ENCODE assay signal across 9 mouse cellular contexts in the genomic region with DNA sequence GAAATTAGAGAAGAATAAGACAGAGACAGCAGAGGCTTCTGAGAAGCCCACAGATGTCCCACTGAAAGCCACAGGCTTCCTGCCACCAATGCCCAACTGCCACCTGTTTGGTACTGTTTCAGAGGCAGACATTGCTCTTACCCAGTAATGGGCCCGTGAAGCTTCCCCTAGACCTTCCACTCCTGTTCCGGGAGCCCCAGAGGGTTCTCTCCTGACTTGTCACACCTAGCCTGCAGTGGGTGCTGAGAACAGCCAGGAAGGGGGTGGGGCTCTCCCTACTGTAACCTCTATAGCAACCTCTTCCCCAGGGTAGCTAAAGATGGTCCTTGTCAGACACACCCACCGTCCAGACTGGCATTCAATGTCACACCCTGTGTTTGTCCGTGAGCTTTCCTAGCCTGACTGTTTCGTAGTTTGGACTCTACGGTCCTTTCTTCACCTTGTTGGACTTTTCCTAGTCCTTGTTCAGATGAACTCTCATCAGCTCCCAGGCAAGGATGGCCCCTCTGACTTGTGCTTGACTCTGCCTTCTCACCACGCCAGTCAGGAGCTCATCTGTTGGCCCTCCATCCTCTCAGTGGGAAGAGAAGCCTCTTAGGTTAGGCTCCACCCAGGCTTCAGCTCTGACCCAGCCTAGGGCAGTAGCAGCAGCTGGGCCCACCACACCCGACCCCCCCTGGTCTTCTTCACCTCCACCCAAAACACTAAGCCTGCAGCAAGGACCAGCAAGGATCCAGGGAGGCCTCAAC. TPM values are rescaled to one million over a fixed set of nuclear protein-coding genes. Genes with fewer than 3 reads are reported as not detected.
DNase-seq lines count a peak whose midpoint lies in the region; ATAC-seq and TF ChIP-seq lines count a peak whose summit lies in the region.
"Had no signal": no experiment of that assay in that cellular context is flagged by ENCODE, and none has a peak within 500 bp of the region (broad histone marks: within the 10 kb centered on the region; RNA-seq: fewer than 3 reads in every experiment).

No protein-coding gene starts in this region.

- no peak for DNase-seq in heart, adult 9 months (ENCODE audit: low spot score in 2 of 2)
- DNase-seq in adrenal gland, adult 8-10 months, result no peak
- no peak for DNase-seq in gastrocnemius, adult 8-10 months (ENCODE audit: low spot score in 2 of 2)
- no peak for DNase-seq in left cerebral cortex, adult 11 months (ENCODE audit: low spot score)
- DNase-seq: kidney, adult 9 months had no signal

- no peaks in the 10 kb centered on the region for H3K27me3 ChIP-seq in heart, embryonic 11.5 days (ENCODE audit: control insufficient read depth, insufficient read depth, low read length)
- no peaks in the 10 kb centered on the region for H3K27me3 ChIP-seq in hindbrain, embryonic 16.5 days (replicated peaks; ENCODE audit: control insufficient read depth, insufficient read depth, low read length)
- 0 out of 2 replicates have a peak, but pooled peaks cover 6% of the 10 kb centered on the region for H3K27me3 ChIP-seq in midbrain, embryonic 15.5 days (replicated peaks)

- peak overlapping the region; percentile 73 for H3K4me2 ChIP-seq in heart, embryonic 11.5 days
- H3K4me2 ChIP-seq in hindbrain, embryonic 16.5 days (ENCODE audit: low read length), result peak overlapping the region; percentile 85
- peak overlapping the region; percentile 81 for H3K4me2 ChIP-seq in midbrain, embryonic 15.5 days

- 52% methylated on average over 8 of the region's 8 CpGs for WGBS in heart, embryonic 11.5 days (ENCODE audit: insufficient replicate concordance)
- 81% methylated on average over 8 of the region's 8 CpGs for WGBS in hindbrain, embryonic 16.5 days
- 80% methylated on average over 8 of the region's 8 CpGs for WGBS in midbrain, embryonic 15.5 days

- H3K9me3 ChIP-seq in heart, embryonic 11.5 days (replicated peaks; ENCODE audit: control insufficient read depth, low read length), result no peaks in the 10 kb centered on the region
- H3K9me3 ChIP-seq in hindbrain, embryonic 16.5 days (ENCODE audit: control insufficient read depth, low read length), result no peaks in the 10 kb centered on the region
- H3K9me3 ChIP-seq in midbrain, embryonic 15.5 days, result no peaks in the 10 kb centered on the region

- ATAC-seq in heart, embryonic 11.5 days (replicated peaks; ENCODE audit: insufficient number of reproducible peaks, low FRiP score, low TSS enrichment), result no peak; the same call in 1 of the 2 replicates
- ATAC-seq in hindbrain, embryonic 16.5 days, result no peak
- no peak for ATAC-seq in midbrain, embryonic 15.5 days (replicated peaks)

- no peaks in the 10 kb centered on the region for H3K36me3 ChIP-seq in heart, embryonic 11.5 days (ENCODE audit: control insufficient read depth, insufficient read depth, low read length)
- H3K36me3 ChIP-seq in hindbrain, embryonic 16.5 days (ENCODE audit: control insufficient read depth, insufficient read depth, low read length), result no peaks in the 10 kb centered on the region
- no peaks in the 10 kb centered on the region for H3K36me3 ChIP-seq in midbrain, embryonic 15.5 days (replicated peaks)

- TF ChIP-seq POLR2A in cortical plate, adult 2 months (IDR thresholded peaks at IDR 0.05; ENCODE audit: extremely low read depth, insufficient read depth, low read length), result no peak

- peak overlapping the region; percentile 58 for H3K9ac ChIP-seq in heart, embryonic 11.5 days (ENCODE audit: low read depth, low read length)
- H3K9ac ChIP-seq in hindbrain, embryonic 16.5 days (ENCODE audit: low read depth, low read length), result no peak overlapping the region
- H3K9ac ChIP-seq in midbrain, embryonic 15.5 days, result no peak overlapping the region

- H3K4me1 ChIP-seq in heart, embryonic 11.5 days (ENCODE audit: control insufficient read depth, insufficient read depth, low read length), result peaks cover 12% of the 10 kb centered on the region
- H3K4me1 ChIP-seq in cortical plate, adult 2 months (ENCODE audit: control insufficient read depth, insufficient read depth, low read length), result no peaks in the 10 kb centered on the region
- peaks cover 19% of the 10 kb centered on the region for H3K4me1 ChIP-seq in hindbrain, embryonic 16.5 days (ENCODE audit: control insufficient read depth, insufficient read depth, low read depth, low read length)
- H3K4me1 ChIP-seq in midbrain, embryonic 15.5 days, result peaks cover 27% of the 10 kb centered on the region

- peak overlapping the region; percentile 75 for H3K4me3 ChIP-seq in heart, embryonic 11.5 days (ENCODE audit: low read depth, low read length)
- peak overlapping the region; percentile 93; the same call in 1 of the 2 replicates for H3K4me3 ChIP-seq in cortical plate, adult 2 months (ENCODE audit: insufficient read depth, low read length)
- peak overlapping the region; percentile 91 for H3K4me3 ChIP-seq in hindbrain, embryonic 16.5 days (ENCODE audit: low read length)
- H3K4me3 ChIP-seq in midbrain, embryonic 15.5 days, result no peak overlapping the region

- peak overlapping the region; percentile 80 for H3K27ac ChIP-seq in heart, embryonic 11.5 days (ENCODE audit: low read depth, low read length)
- H3K27ac ChIP-seq in cortical plate, adult 2 months (ENCODE audit: insufficient read depth, low read length), result no peak overlapping the region
- no peak overlapping the region for H3K27ac ChIP-seq in hindbrain, embryonic 16.5 days (ENCODE audit: low read depth, low read length)
- no peak overlapping the region for H3K27ac ChIP-seq in midbrain, embryonic 15.5 days

- no peak for TF ChIP-seq CTCF in cortical plate, adult 2 months (IDR thresholded peaks at IDR 0.05; ENCODE audit: extremely low read depth, insufficient read depth, low read length)

RNA-seq across cellular contexts. Expression of a gene that starts 1.6 kb away (rescaled TPM):
- polyA plus RNA-seq in heart, embryonic 11.5 days (2014; fragmentation: Nextera tagmentation; extraction: Ambion mirVana), result 5.8 and 6.4 TPM in 2 replicates
- polyA plus RNA-seq in cortical plate, adult 2 months (2012; rRNA removed), result 36.1 and 36.5 TPM in 2 replicates
- 27.3 and 31.4 TPM in 2 replicates for polyA plus RNA-seq in hindbrain, embryonic 16.5 days (2015; fragmentation: Nextera tagmentation; extraction: Ambion mirVana)
- 18.5 and 19.0 TPM in 2 replicates for polyA plus RNA-seq in midbrain, embryonic 15.5 days (2015; fragmentation: Nextera tagmentation; extraction: Ambion mirVana)
- 10 to 100 TPM in 2 of 4 experiments, 1 to 10 TPM in 2; 6.8 to 11.1 (median 9.8) TPM for total RNA-seq in adrenal gland, adult 8-10 months (2022)
- 1 to 10 TPM in 2 of 4 experiments, under 1 TPM in 2; 0.73 to 1.6 (median 1.0) TPM for total RNA-seq in gastrocnemius, adult 8-10 months (2022)

RNA-seq across cellular contexts. Expression of a gene that starts 22.8 kb away (rescaled TPM):
- polyA plus RNA-seq in heart, embryonic 11.5 days (2014; fragmentation: Nextera tagmentation; extraction: Ambion mirVana), result 0.21 TPM in 1 of 2 replicates, not detected in the other
- polyA plus RNA-seq in cortical plate, adult 2 months (2012; rRNA removed), result 0.40 and 0.61 TPM in 2 replicates
- polyA plus RNA-seq in hindbrain, embryonic 16.5 days (2015; fragmentation: Nextera tagmentation; extraction: Ambion mirVana), result 0.55 and 0.78 TPM in 2 replicates
- 0.15 and 0.41 TPM in 2 replicates for polyA plus RNA-seq in midbrain, embryonic 15.5 days (2015; fragmentation: Nextera tagmentation; extraction: Ambion mirVana)
- total RNA-seq in adrenal gland, adult 8-10 months (2022), result 10 to 100 TPM in 1 of 4 experiments, 1 to 10 TPM in 1, under 1 TPM in 1, not detected in 1; 0.37 to 12.5 (median 6.0) TPM
- total RNA-seq in gastrocnemius, adult 8-10 months (2022), result not detected

RNA-seq across cellular contexts. Expression of a gene that starts 31.2 kb away (rescaled TPM):
- polyA plus RNA-seq in heart, embryonic 11.5 days (2014; fragmentation: Nextera tagmentation; extraction: Ambion mirVana), result 0.37 and 0.47 TPM in 2 replicates
- polyA plus RNA-seq in cortical plate, adult 2 months (2012; rRNA removed), result 0.33 and 0.34 TPM in 2 replicates
- 0.34 and 0.37 TPM in 2 replicates for polyA plus RNA-seq in hindbrain, embryonic 16.5 days (2015; fragmentation: Nextera tagmentation; extraction: Ambion mirVana)
- 0.33 and 0.37 TPM in 2 replicates for polyA plus RNA-seq in midbrain, embryonic 15.5 days (2015; fragmentation: Nextera tagmentation; extraction: Ambion mirVana)
- total RNA-seq in adrenal gland, adult 8-10 months (2022), result 1 to 10 TPM in 2 of 4 experiments, under 1 TPM in 2; 0.40 to 1.4 (median 0.94) TPM
- total RNA-seq in gastrocnemius, adult 8-10 months (2022), result not detected

RNA-seq across cellular contexts. Expression of a gene that starts 57.2 kb away (rescaled TPM):
- polyA plus RNA-seq in heart, embryonic 11.5 days (2014; fragmentation: Nextera tagmentation; extraction: Ambion mirVana), result 8.4 and 11.9 TPM in 2 replicates
- 20.3 and 23.1 TPM in 2 replicates for polyA plus RNA-seq in cortical plate, adult 2 months (2012; rRNA removed)
- polyA plus RNA-seq in hindbrain, embryonic 16.5 days (2015; fragmentation: Nextera tagmentation; extraction: Ambion mirVana), result 13.9 and 22.8 TPM in 2 replicates
- polyA plus RNA-seq in midbrain, embryonic 15.5 days (2015; fragmentation: Nextera tagmentation; extraction: Ambion mirVana), result 20.6 and 23.8 TPM in 2 replicates
- 100 to 1,000 TPM; 160 to 412 (median 278) TPM for total RNA-seq in adrenal gland, adult 8-10 months (2022)
- 1 to 10 TPM; 1.3 to 2.9 (median 2.2) TPM for total RNA-seq in gastrocnemius, adult 8-10 months (2022)
